20 mouse cellular contexts compared by ENCODE assay signal in genomic region chr7:132889691-132890090, GRCm38 (mm10). TPM values are rescaled to one million over a fixed set of nuclear protein-coding genes. Genes with fewer than 3 reads are reported as not detected.
A peak's percentile ranks its signal among the peaks of the same experiment; 100 is the strongest.
DNase-seq lines count a peak whose midpoint lies in the region; TF ChIP-seq lines count a peak whose summit lies in the region.
"Had no signal": no experiment of that assay in that cellular context is flagged by ENCODE, and none has a peak within 500 bp of the region (broad histone marks: within the 10 kb centered on the region; RNA-seq: fewer than 3 reads in every experiment).

No protein-coding gene starts in this region.

- H3K4me3 ChIP-seq in cerebellum, adult 2 months (replicated peaks; ENCODE audit: insufficient read depth, low read depth, low read length) = no peak overlapping the region
- H3K4me3 ChIP-seq in gastrocnemius, adult 2 months = no peak overlapping the region
- H3K4me3 ChIP-seq: embryonic facial prominence, embryonic 12.5 days; embryonic facial prominence, embryonic 15.5 days; forebrain, embryonic 12.5 days; heart, adult 2 months; heart, embryonic 10.5 days; heart, embryonic 13.5 days; hindbrain, embryonic 12.5 days; hindbrain, embryonic 15.5 days had no signal

- H3K27ac ChIP-seq in cerebellum, adult 2 months (ENCODE audit: insufficient read depth, low read length) = peak overlapping the region; percentile 98; the same call in 1 of the 2 replicates
- peak overlapping the region; percentile 20; the same call in 1 of the 2 replicates for H3K27ac ChIP-seq in gastrocnemius, adult 2 months
- H3K27ac ChIP-seq: embryonic facial prominence, embryonic 12.5 days; embryonic facial prominence, embryonic 15.5 days; forebrain, embryonic 12.5 days; heart, adult 2 months; heart, embryonic 10.5 days; heart, embryonic 13.5 days; hindbrain, embryonic 12.5 days; hindbrain, embryonic 15.5 days had no signal

- DNase-seq in cerebellum, adult 2 months = no peak
- DNase-seq in cerebellum, adult 9-10 months = no peak
- no peak for DNase-seq in gastrocnemius, adult 2 months
- DNase-seq in gastrocnemius, postnatal 4 days (ENCODE audit: low spot score in 2 of 2) = no peak
- peak; percentile 19 for DNase-seq in testis, postnatal 10 days (ENCODE audit: low spot score)
- DNase-seq in testis, postnatal 14 days (ENCODE audit: low spot score) = no peak
- DNase-seq in kidney, adult 8-10 months = no peak
- DNase-seq: adrenal gland, adult 8-10 months; adrenal gland, postnatal 25 days; gastrocnemius, postnatal 14 days; kidney, adult 11 months had no signal

- TF ChIP-seq CTCF in cerebellum, adult 2 months (IDR thresholded peaks at IDR 0.05; ENCODE audit: borderline replicate concordance, insufficient read depth, low read depth, low read length) = no peak
- no peak for TF ChIP-seq CTCF in gastrocnemius, adult 2 months (IDR thresholded peaks at IDR 0.05)

- WGBS in cerebellum, adult 2 months = 86% methylated on average over 8 of the region's 8 CpGs

- H3K4me1 ChIP-seq in cerebellum, adult 2 months (ENCODE audit: control insufficient read depth, insufficient read depth, low read length) = peaks cover 30% of the 10 kb centered on the region; the same call in 1 of the 2 replicates
- H3K4me1 ChIP-seq: embryonic facial prominence, embryonic 15.5 days; forebrain, embryonic 12.5 days; hindbrain, embryonic 12.5 days; hindbrain, embryonic 15.5 days had no signal

- intact Hi-C loops in gastrocnemius, adult 2 months (cut with DNase I) = loop anchor here (5.0 kb wide), 2 partner anchors 38 to 72 kb away; no protein-coding TSS in a partner anchor

- TF ChIP-seq POLR2A in cerebellum, adult 2 months (IDR thresholded peaks at IDR 0.05; ENCODE audit: borderline replicate concordance, insufficient read depth, low read length) = no peak

- no peaks in the 10 kb centered on the region for H3K27me3 ChIP-seq in cerebellum, adult 2 months (ENCODE audit: control insufficient read depth, insufficient read depth, low read length)
- H3K27me3 ChIP-seq: embryonic facial prominence, embryonic 12.5 days; embryonic facial prominence, embryonic 15.5 days; forebrain, embryonic 12.5 days; heart, embryonic 13.5 days; hindbrain, embryonic 12.5 days; hindbrain, embryonic 15.5 days; Patski had no signal

RNA-seq across cellular contexts. Expression of gene Abraxas2, which starts 30.7 kb away (rescaled TPM):
- 28.8 and 28.9 TPM in 2 replicates for polyA plus RNA-seq in cerebellum, adult 2 months (2012; rRNA removed)
- total RNA-seq in gastrocnemius, adult 2 months (2021) = 10 to 100 TPM; 24.0 to 24.1 TPM
- 10 to 100 TPM; 33.1 to 37.7 TPM for total RNA-seq in gastrocnemius, postnatal 4 days (2021)

RNA-seq across cellular contexts. Expression of gene Eef1akmt2, which starts 37.2 kb away (rescaled TPM):
- 44.7 and 46.3 TPM in 2 replicates for polyA plus RNA-seq in cerebellum, adult 2 months (2012; rRNA removed)
- total RNA-seq in gastrocnemius, adult 2 months (2021) = 1 to 10 TPM; 5.9 to 6.2 TPM
- 10 to 100 TPM; 15.7 to 21.1 TPM for total RNA-seq in gastrocnemius, postnatal 4 days (2021)

RNA-seq across cellular contexts. Expression of gene Zranb1, which starts 41.3 kb away (rescaled TPM):
- 43.0 and 46.0 TPM in 2 replicates for polyA plus RNA-seq in cerebellum, adult 2 months (2012; rRNA removed)
- 10 to 100 TPM; 47.0 to 54.5 TPM for total RNA-seq in gastrocnemius, adult 2 months (2021)
- 10 to 100 TPM; 29.7 to 35.5 TPM for total RNA-seq in gastrocnemius, postnatal 4 days (2021)
